Mouse (Mus musculus) 416B (cell line): Measurements from ENCODE around the gene Patz1.
A peak's percentile ranks its signal among the peaks of the same experiment; 100 is the strongest.

Source experiments
- DNase-seq: peaks from one replicate; pipeline ENCODE4 v3.0.0; 2011; ENCODE audit warnings: low read depth

Gene Patz1

DNA sequence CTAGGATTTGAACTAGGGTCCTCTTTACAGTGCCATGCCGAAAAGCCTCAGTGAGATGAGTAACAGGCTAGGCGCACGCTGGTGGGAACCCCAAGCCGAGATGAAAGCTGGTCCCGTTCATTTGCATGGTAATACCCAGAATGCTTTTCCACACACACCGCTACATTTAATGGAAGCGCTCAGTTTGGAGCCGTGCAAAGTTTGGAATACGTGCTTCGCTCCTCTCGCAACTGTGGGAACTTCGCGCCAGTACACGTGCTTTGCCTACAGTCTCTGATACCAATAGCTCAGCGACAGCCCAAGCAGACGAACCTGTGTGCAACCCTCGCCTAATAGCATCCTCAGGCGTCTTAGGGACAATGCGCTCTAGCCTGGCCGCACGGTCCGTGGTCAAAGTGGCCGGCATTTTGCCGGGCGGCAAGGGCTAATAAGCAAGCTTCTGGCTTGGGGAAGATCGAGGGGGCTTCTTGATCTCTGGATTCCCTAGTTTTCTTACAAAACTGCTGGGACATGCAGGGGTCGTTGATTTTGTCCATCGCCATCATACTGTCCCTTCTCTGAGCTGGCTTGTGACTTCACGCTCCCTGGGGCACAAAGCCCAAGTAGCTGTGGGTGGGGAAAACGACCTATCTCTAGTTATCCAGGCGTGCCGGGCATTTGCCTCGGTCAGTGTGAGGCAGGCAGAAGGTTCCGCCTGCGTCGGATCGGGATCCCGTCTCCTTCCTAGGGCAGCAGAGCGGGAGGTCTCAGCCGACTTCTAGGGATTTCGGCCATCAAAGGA, at the start of gene Patz1:
Patz1 (plus strand) TSS at position 354 of the 781 bp plus-strand sequence.
- DNase-seq, result peak; percentile 78

GRCm38 (mm10) chr11:3242395-3242794, 46.3 kb upstream of the Patz1 start:
- DNase-seq, result no peak

DNA sequence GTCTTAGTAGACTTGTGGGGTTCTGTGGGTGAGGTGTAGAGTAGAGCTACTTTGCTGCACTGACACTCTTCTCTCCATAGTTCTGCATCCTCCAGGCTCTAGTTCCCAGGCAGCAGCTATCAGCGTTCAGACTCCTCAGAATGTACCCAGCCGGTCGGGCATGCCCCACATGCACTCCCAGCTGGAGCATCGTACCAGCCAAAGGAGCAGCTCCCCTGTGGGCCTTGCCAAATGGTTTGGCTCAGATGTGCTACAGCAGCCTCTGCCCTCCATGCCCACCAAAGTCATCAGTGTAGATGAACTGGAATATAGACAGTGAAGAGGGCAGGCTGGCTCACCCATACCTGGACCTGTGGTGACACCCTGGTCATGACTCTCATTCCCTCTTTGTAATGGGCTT, 44.9 kb upstream of the Patz1 start:
- no peak for DNase-seq

DNA sequence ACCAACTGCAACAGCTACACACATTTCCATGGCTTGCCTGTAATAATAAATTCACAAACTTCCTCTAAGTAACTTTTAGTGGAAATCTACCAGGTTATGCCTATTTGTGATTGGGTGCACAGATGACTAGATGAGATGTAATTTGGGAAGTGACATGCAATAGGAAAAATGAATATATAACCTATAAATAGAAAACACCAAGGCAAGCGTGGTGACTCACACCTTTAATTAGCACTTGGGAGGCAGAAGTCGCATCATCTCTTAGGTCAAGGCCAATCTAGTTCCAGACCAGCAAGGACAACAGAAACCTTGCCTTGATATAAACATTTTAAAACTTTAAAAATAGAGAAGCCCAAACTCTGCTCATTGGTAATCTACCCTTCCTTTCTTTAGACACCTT, 41.3 kb upstream of the Patz1 start:
- peak; percentile 71 for DNase-seq

GRCm38 (mm10) chr11:3259537-3259936, 29.1 kb upstream of the Patz1 start:
- DNase-seq, result no peak

- peak; percentile 83 for DNase-seq
Measured at GRCm38 (mm10) chr11:3265291-3266078, 23.2 kb upstream of the Patz1 start.

DNA sequence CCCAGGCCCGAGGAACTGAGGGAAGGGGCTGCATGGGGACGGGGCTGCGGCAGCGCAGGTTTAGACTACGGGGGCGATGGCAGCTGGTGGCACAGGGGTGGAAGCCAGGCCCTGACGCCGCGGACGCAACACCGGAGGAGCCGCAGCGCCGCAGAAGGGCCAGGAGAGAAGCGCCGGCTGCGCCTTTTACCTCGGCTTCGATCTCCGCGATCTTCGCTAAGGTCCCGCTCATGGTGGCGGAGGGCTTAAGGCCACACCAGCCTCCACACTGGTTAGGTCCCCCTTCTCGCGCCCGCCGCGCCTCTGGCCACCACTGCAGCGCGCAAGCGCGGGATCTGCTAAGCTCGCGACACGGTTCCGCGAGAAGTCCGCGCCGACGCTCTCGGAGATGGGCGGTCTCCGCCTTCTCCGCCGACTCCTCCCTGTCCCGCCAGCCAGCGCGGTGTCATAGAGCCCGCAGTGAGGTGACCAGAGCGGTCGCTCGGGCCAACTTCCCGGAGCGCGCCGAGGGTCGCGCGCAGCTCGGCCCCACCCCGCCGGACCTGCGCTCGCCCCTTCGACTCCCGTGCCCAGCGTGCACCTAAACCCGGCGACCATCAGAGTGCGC, 22.5 kb upstream of the Patz1 start, which contains the start of gene Drg1:
Drg1 (minus strand) TSS at position 337 of the 607 bp plus-strand sequence.
- peak; percentile 96 for DNase-seq

- DNase-seq, result peak; percentile 58
Measured at GRCm38 (mm10) chr11:3267133-3267532, 21.5 kb upstream of the Patz1 start.

GRCm38 (mm10) chr11:3269241-3269640, 19.4 kb upstream of the Patz1 start:
- no peak for DNase-seq

DNA sequence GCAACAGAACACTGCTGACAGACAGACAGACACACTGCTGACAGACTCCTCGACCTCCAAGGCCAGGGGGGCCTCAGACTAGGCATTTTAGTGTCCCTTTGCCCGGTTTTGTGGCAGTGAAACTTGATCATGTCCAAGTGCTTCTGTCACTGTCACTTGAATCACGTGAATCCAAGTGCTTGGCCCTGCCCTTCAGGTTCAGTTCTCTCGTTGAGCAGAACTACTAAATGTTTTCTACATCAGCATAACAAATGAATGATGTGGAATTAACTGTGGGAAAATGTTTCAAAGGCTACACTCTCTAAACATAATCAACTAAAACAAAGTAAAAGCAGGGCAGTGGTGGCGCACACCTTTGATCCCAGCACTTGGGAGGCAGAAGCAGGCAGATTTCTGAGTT, 10.3 kb upstream of the Patz1 start:
- no peak for DNase-seq

GRCm38 (mm10) chr11:3279729-3280128, 8.9 kb upstream of the Patz1 start:
- DNase-seq, result peak; percentile 82

DNA sequence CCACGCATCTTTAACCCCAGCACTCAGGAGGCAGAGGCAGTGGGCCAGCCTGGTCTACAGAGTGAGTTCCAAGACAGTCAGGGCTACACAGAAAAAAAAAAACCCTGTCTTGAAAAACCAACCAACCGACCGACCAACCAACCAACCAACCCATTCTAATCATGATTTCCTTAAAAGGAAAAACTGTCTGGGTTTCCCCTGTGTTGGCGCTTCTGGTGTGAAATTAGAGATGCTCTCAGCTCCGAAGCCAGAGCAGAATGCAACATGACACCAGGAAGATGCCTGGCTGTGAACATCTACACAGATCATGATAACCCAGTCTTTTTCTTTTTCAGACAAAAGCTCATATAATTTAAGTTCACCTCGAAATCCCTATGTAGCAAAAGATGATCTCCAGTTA, 5.8 kb upstream of the Patz1 start:
- DNase-seq, result peak; percentile 48

GRCm38 (mm10) chr11:3283645-3284044, 5.0 kb upstream of the Patz1 start:
- DNase-seq, result no peak

GRCm38 (mm10) chr11:3285940-3286339, 2.7 kb upstream of the Patz1 start:
- no peak for DNase-seq

GRCm38 (mm10) chr11:3287131-3287530, 1.5 kb upstream of the Patz1 start:
- no peak for DNase-seq

DNA sequence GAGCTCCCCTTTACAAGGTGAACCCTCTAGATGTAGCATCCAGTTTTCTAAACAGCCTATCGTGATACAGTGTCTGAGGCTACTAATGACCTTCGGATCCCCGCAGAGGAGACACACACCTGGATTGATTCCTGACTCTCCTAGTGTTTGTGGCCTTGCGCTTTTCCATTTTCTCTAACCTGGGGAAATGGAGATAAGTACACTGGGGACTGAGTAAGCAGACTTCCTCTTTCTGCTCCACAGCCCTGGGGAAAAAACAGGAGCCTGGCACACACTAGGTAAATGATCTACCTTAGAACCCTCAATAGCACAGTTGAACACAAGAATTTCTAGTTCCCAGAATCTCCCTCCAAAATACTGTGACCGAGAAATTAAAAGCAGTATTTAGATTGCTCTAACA, 753 bp upstream of the Patz1 start:
- DNase-seq, result peak; percentile 46

DNA sequence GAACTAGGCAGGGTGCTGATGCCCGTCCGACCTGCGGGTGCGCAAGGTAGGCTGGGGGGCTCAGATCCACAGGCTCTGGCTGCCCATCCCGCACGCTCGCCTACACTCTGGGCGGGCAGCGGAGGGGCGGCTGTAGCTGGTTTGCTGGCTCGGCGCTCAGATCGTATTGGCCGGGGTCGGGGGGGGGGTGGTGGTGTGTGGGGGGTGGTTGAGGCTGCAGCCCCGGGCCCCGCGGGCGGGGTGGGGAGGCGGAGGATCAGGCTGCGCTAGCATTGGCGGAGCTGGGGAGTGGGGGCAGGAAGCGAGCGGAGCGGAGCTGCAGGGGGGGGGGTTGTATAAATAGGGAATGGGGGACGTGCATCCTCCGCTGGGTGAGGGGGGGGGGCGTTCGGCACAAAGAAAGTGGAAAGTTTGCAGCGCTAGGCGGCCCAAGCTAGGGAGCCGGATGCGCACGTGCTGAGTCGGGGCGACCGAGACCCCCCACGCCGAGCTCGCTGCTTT, 678 bp downstream of the Patz1 start:
- peak; percentile 95 for DNase-seq

DNA sequence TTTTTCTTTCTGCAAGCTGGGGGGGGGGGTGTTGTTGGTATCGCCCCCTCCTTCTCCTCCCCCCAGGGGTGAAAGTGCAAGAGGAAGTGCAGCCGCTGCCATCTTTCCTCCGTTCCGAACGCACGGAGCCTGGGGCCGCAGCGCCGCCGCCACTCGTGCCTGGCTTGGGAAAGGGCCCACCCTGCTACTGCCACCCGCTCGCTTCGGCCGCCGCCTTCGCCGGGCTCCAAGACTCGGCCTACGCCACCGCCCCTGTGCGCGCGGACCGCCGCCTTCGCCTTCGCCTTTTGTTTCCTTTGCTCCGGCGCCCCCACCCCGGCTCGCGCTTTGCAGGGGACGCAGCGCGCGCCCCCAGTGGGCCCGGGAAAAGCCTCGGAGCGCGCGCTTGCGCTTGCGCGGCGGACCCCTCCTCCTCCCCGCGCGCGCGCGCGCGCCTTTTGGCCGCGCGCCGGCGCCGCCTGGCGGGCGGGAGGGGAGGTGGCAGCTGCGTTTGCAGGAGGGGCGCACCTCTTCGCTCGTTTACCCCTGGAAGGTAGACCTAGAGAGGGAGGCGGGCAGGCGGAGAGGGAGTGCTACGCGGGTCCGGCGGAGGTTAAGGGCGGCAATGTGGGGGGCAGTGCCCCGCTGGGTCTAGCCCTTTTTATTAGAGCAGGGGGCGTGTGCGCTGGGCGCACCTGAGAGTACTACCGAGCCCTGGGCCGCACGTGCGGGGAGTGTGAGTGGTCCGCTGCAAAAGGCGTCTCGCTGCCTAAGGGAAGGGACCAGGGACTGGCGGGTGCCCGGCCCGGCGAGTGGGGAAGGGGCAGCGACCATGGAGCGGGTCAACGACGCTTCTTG, 1.3 kb downstream of the Patz1 start:
- DNase-seq, result peak; percentile 86

DNA sequence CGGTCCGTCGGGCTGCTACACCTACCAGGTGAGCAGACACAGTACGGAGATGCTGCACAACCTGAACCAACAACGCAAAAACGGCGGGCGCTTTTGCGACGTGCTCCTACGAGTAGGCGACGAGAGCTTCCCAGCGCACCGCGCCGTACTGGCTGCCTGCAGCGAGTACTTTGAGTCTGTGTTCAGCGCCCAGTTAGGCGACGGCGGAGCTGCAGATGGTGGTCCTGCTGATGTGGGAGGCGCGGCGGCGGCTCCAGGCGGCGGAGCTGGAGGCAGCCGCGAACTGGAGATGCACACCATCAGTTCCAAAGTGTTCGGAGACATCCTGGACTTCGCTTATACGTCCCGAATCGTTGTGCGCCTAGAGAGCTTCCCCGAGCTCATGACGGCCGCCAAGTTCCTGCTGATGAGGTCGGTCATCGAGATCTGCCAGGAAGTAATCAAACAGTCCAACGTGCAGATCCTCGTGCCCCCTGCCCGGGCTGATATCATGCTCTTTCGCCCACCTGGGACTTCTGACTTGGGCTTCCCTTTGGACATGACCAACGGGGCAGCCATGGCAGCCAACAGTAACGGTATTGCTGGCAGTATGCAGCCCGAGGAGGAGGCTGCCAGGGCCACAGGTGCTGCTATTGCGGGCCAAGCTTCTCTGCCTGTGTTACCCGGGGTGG, 2.1 kb downstream of the Patz1 start:
- peak; percentile 50 for DNase-seq

GRCm38 (mm10) chr11:3291311-3292061, 2.8 kb downstream of the Patz1 start:
- peak; percentile 60 for DNase-seq
